Mouse (Mus musculus) embryonic facial prominence, embryonic 13.5 days (tissue): ENCODE results near the gene Bag1. TPM values are rescaled to one million over a fixed set of nuclear protein-coding genes. Genes with fewer than 3 reads are reported as not detected.

Experiments
- ATAC-seq: fragments of 200-750 bp; cut with Nextera tagmentation; 2 replicates; pipeline ENCODE4 v1.8.0; 2017; ENCODE audit warnings: low read depth; ENCODE audit not compliant: insufficient number of reproducible peaks, insufficient read depth, low FRiP score, low TSS enrichment
- H3K27ac ChIP-seq: fragments of 300-500 bp; sonication (generic); 2 replicates; pipeline ENCODE4 v1.5.1; 2015; ENCODE audit warnings: moderate library complexity, mild to moderate bottlenecking, inconsistent platforms
- H3K27me3 ChIP-seq: fragments of 300-500 bp; sonication (generic); 2 replicates; pipeline ENCODE4 v1.6.1; 2015; ENCODE audit warnings: mild to moderate bottlenecking, inconsistent platforms
- H3K36me3 ChIP-seq: fragments of 300-500 bp; sonication (generic); 2 replicates; pipeline ENCODE4 v1.6.1; 2015; ENCODE audit warnings: mild to moderate bottlenecking, inconsistent platforms
- H3K4me1 ChIP-seq: fragments of 300-500 bp; sonication (generic); 2 replicates; pipeline ENCODE4 v1.6.1; 2015; ENCODE audit warnings: inconsistent platforms
- H3K4me2 ChIP-seq: fragments of 300-500 bp; sonication (generic); 2 replicates; pipeline ENCODE4 v1.6.1; 2015; ENCODE audit warnings: moderate library complexity, mild to moderate bottlenecking, inconsistent platforms
- H3K4me3 ChIP-seq: fragments of 300-500 bp; sonication (generic); 2 replicates; pipeline ENCODE4 v1.5.1; 2015; ENCODE audit warnings: mild to moderate bottlenecking, inconsistent platforms
- H3K9ac ChIP-seq: fragments of 300-500 bp; sonication (generic); 2 replicates; pipeline ENCODE4 v1.6.1; 2015; ENCODE audit warnings: mild to moderate bottlenecking, inconsistent platforms
- H3K9me3 ChIP-seq: fragments of 300-500 bp; sonication (generic); 2 replicates; pipeline ENCODE4 v1.6.1; 2016; ENCODE audit warnings: inconsistent platforms
- whole genome bisulfite sequencing: fragments of 180-500 bp; shearing (Covaris S2); methylation state at CpG from one replicate; pipeline ENCODE4 v1.1.7; 2015; ENCODE audit warnings: mixed read lengths; 5-methylcytosine and 5-hydroxymethylcytosine counted together
- polyA plus RNA-seq: library from polyadenylated mRNA; unstranded; fragments of >200 nt; fragmentation: Nextera tagmentation; extraction: Ambion mirVana; gene quantifications from 2 replicates; pipeline ENCODE4 v1.2.1, GENCODE M21; 2015

Bag1 gene
- 233 and 253 TPM in 2 replicates for polyA plus RNA-seq

DNA sequence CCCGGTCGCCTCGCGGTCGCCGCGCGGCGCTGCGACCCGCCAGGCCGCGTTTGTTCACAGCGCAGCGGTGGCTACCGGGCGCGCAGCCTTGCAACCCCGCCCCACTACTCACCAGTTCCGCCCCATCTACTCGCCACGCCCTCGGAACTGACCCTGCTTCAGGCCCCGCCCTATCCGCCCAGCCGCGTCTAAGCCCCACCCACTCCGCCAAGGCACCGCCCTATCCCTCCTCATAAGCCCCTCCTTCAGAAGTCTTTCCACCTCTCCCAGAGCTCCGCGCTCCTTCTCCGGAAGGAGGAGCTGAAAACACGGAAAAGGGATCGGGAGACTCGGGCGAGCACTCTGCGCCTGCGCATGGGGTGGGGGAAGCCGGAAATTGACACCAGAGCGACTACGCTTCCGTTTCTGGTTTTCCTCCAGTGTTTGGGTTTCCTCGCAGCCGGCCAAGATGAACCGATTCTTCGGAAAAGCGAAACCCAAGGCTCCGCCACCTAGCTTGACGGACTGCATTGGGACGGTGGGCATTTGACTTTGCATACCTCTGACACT, at the start of gene Bag1, which contains the start of gene Chmp5:
Gene Bag1 (minus strand): TSS at position 135 of the 549 bp plus-strand sequence.
Gene Chmp5 (plus strand): TSS at position 248 of the 549 bp plus-strand sequence.
- peak within 1 kb of the TSS; percentile 83 for H3K27ac ChIP-seq
- no peaks in the 10 kb centered on the region for H3K27me3 ChIP-seq
- H3K4me1 ChIP-seq, result peaks cover 25% of the 10 kb centered on the region
- H3K36me3 ChIP-seq, result peaks cover 52% of the 10 kb centered on the region
- H3K9me3 ChIP-seq, result no peaks in the 10 kb centered on the region
- H3K4me2 ChIP-seq, result peak within 1 kb of the TSS; percentile 88
- H3K9ac ChIP-seq, result peak within 1 kb of the TSS; percentile 90
- H3K4me3 ChIP-seq, result peak within 1 kb of the TSS; percentile 90
- WGBS, result under 1% methylated on average over 50 of the region's 50 CpGs
- peak; percentile 98 for ATAC-seq

DNA sequence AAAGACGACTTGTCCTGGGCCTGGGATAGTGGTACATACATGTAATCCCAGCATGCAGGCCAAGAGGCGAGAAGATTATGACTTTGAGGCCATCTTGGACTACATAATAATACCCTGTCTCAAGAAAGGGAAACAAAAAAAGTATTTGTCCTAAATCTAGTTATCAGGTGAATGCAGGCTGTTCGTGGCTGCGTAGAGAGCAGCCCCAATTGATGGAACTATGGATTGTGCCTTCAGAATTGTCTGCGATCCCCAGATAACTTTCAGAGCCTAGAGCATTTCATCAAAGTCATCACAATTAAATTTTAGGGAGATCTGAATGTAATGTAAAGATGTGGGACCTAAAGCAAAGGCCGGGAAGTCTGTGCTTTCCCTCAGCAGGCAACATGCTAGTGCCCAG, 48.2 kb upstream of the Bag1 start:
- Histone ChIP-seq H3K27ac (no peak overlapping the region), H3K4me1 (no peaks in the 10 kb centered on the region), H3K4me2 (no peak overlapping the region), H3K36me3 (peaks cover 93% of the 10 kb centered on the region), H3K4me3 (no peak overlapping the region), H3K9me3 (no peaks in the 10 kb centered on the region), H3K27me3 (no peaks in the 10 kb centered on the region), H3K9ac (no peak overlapping the region)
- WGBS, result 97% methylated on average over 6 of the region's 6 CpGs
- no peak for ATAC-seq

DNA sequence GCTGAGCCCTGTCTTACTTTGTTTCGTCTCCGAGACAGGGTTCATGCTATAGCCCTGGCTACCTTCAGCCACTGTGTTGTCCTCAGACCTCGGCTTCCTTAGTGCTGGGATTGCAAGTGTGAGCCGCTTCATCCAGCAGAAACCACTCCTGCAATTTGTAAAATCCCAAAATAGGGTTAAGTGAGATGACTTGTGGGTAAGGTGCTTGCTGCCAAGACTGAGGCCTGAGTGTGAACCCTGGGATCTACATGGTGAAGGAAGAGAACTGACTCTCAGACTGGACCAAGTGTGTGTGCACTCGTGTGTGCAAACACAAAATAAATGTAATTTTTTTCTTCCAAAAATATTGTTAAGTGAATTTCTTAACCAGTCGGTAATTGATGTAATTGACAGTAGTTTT, 41.5 kb upstream of the Bag1 start:
- no peak for ATAC-seq
- Histone ChIP-seq H3K9me3 (no peaks in the 10 kb centered on the region), H3K4me3 (no peak overlapping the region), H3K27ac (no peak overlapping the region), H3K36me3 (peaks cover 90% of the 10 kb centered on the region), H3K4me2 (no peak overlapping the region), H3K4me1 (no peaks in the 10 kb centered on the region), H3K27me3 (no peaks in the 10 kb centered on the region), H3K9ac (no peak overlapping the region)
- 84% methylated on average over 6 of the region's 6 CpGs for WGBS

DNA sequence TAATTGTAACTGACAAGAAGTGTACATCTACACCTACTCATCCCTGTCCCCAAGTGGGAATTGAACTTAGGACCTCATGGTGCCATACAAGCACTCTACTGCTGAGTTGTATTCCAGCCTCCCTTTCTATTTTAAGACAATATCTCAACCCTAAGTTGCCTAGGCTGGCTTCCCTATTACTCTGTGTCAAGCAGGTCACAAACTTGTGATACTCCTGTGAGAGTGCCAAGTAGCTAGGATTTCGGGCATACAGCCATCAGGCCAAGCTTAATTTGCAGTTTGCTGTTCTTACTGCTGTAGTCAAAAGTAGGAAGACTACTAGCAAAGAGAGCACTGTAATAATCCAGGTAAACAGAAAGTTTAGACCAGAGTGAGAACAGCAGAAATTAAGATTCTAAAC, 35.6 kb upstream of the Bag1 start:
- Histone ChIP-seq H3K9ac (no peak overlapping the region), H3K4me2 (no peak overlapping the region), H3K9me3 (no peaks in the 10 kb centered on the region), H3K36me3 (peaks cover 93% of the 10 kb centered on the region), H3K4me3 (no peak overlapping the region), H3K27me3 (no peaks in the 10 kb centered on the region), H3K4me1 (no peaks in the 10 kb centered on the region), H3K27ac (no peak overlapping the region)
- no peak for ATAC-seq
- 89% methylated on average over 1 of the region's 1 CpGs for WGBS

DNA sequence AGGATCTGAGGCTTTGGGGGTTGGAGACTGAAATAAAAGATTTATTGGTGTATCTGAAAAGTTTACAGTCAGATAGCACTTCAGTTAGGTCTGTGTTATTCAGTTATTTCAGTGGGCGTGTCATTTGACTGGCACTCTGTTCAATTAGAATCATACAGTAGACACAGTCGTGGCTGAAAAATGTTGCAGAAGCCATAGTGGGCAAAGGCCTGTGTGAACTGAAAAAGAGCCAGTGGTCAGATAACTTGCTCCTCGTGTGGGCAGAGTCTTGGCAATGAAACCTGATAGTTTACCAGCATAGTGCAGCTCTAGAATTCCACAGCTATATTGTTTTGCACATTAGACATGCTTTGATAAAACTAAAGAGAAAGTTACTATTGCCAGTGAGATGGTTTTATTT, 34.4 kb upstream of the Bag1 start:
- H3K9ac ChIP-seq, result no peak overlapping the region
- no peak overlapping the region for H3K27ac ChIP-seq
- H3K4me1 ChIP-seq, result no peaks in the 10 kb centered on the region
- H3K27me3 ChIP-seq, result no peaks in the 10 kb centered on the region
- no peak overlapping the region for H3K4me3 ChIP-seq
- peaks cover 94% of the 10 kb centered on the region for H3K36me3 ChIP-seq
- no peak for ATAC-seq
- WGBS, result 64% methylated on average over 3 of the region's 3 CpGs
- H3K4me2 ChIP-seq, result no peak overlapping the region
- H3K9me3 ChIP-seq, result no peaks in the 10 kb centered on the region

DNA sequence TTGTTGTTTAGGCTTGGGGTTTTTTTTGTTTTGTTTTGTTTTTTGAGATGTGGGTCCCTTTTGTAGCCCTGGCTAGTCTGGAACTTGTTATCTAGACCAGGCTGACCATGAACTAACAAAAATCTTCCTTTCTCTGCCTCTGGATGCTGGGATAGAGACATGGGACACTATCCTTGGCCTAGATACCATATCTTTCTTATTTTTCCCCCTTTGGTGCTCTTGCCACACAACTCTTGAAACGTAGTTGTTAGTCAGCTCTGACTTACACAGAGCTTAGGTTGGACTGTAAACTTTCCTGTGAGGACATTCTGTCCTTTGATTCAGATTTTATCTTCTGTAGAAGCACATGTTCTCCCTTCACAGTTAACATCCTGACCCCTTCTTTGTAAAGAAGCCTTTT, 31.3 kb upstream of the Bag1 start:
- Histone ChIP-seq H3K27me3 (no peaks in the 10 kb centered on the region), H3K4me2 (no peak overlapping the region), H3K4me1 (no peaks in the 10 kb centered on the region), H3K9ac (no peak overlapping the region), H3K27ac (no peak overlapping the region), H3K9me3 (no peaks in the 10 kb centered on the region), H3K36me3 (peaks cover 84% of the 10 kb centered on the region), H3K4me3 (no peak overlapping the region)
- no peak for ATAC-seq
- WGBS, result 90% methylated on average over 1 of the region's 1 CpGs

DNA sequence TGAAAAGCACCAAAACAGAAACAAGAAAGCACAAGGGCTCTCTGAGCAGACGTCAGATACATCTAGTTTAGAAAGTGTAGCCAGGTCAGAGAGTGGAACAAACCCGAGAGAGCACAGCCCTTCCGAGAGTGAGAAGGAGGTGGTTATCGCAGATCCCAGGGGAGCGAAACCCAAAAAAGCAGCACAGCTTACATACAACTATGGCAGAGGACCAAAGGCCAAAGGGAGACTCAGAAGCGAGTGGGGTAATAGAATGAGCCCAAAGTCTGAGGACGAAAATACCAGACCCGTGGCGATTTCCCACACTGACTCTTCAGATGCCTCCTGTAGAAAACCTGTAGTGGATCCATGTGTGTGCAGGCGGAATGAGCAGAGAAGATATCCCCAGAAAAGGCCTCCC, 28.6 kb upstream of the Bag1 start:
- Histone ChIP-seq H3K36me3 (peaks cover 59% of the 10 kb centered on the region), H3K27ac (no peak overlapping the region), H3K4me2 (no peak overlapping the region), H3K9ac (no peak overlapping the region), H3K27me3 (no peaks in the 10 kb centered on the region), H3K4me1 (peaks cover 13% of the 10 kb centered on the region), H3K9me3 (no peaks in the 10 kb centered on the region), H3K4me3 (no peak overlapping the region)
- ATAC-seq, result no peak
- WGBS, result 90% methylated on average over 10 of the region's 10 CpGs

DNA sequence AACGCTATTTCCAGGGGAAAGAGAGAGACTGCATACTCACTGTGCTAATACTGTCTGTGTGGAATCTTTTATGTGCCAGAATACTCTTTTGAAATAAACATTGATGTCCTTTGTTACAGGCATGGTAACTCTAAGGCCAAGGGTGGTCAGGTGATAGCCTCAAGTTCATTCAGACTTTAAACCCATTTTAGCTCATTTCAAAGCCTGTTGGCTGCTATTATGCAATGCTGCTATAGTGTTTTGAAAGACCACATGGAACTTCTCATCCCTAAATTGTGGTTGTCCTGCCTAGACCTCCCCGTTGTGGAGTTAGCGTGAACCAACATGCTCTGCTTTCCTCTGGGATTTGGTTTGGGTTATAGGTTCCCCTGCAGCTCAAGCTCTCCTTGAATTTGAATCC, 27.6 kb upstream of the Bag1 start:
- ATAC-seq, result no peak
- H3K4me1 ChIP-seq, result peaks cover 13% of the 10 kb centered on the region
- H3K9me3 ChIP-seq, result no peaks in the 10 kb centered on the region
- no peak overlapping the region for H3K27ac ChIP-seq
- H3K4me3 ChIP-seq, result no peak overlapping the region
- no peak overlapping the region for H3K4me2 ChIP-seq
- WGBS, result 81% methylated on average over 3 of the region's 3 CpGs
- H3K9ac ChIP-seq, result no peak overlapping the region
- peaks cover 49% of the 10 kb centered on the region for H3K36me3 ChIP-seq
- H3K27me3 ChIP-seq, result no peaks in the 10 kb centered on the region

DNA sequence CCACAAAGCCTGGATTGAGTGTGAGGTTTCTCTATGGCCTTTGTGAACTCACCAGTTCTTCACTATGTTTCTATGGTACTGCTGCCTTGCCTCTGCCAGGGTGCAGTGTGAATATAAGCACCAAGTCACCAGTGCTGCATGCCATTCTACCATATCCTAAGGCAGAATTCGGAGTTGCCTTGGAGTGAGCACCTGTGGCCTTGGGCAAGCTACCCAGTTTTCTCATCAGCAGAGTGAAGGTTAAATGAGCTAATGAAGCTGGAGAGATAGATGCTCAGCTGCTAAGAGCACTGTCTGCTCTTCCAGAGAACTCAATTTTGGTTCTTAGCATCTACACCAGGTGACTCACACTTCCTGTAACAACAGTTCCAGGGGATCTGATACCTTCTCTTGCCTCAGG, 25.9 kb upstream of the Bag1 start:
- H3K27me3 ChIP-seq, result no peaks in the 10 kb centered on the region
- 89% methylated on average over 1 of the region's 1 CpGs for WGBS
- no peak overlapping the region for H3K27ac ChIP-seq
- no peak overlapping the region for H3K4me3 ChIP-seq
- peaks cover 32% of the 10 kb centered on the region for H3K36me3 ChIP-seq
- no peak overlapping the region for H3K9ac ChIP-seq
- H3K9me3 ChIP-seq, result no peaks in the 10 kb centered on the region
- ATAC-seq, result no peak
- peaks cover 21% of the 10 kb centered on the region for H3K4me1 ChIP-seq
- H3K4me2 ChIP-seq, result no peak overlapping the region

DNA sequence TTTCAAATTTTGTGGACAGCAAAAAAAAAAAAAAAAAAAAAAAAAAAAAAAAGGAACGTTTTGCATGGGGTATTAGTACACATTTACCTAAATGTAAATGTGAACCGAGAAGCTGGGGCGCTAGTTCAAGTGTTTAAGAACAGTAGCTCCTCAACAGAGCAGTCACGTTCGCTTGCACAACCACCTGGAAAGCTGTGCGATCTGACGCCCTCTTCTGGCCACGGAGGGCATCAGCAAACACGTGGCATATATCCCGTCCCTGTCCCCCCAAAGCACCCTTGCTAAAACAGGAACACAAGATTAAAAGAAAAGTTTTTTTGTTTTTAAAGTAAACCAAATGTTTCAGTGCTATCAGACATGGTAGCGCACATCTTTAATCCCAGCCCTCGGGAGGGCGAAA, 23.6 kb upstream of the Bag1 start:
- Histone ChIP-seq H3K4me2 (peak overlapping the region; percentile 71), H3K36me3 (peaks cover 23% of the 10 kb centered on the region), H3K9me3 (no peaks in the 10 kb centered on the region), H3K9ac (peak overlapping the region; percentile 90), H3K4me1 (peaks cover 21% of the 10 kb centered on the region), H3K4me3 (peak overlapping the region; percentile 98), H3K27ac (peak overlapping the region; percentile 92; the same call in 1 of the 2 replicates), H3K27me3 (no peaks in the 10 kb centered on the region)
- WGBS, result 21% methylated on average over 13 of the region's 13 CpGs
- no peak for ATAC-seq

DNA sequence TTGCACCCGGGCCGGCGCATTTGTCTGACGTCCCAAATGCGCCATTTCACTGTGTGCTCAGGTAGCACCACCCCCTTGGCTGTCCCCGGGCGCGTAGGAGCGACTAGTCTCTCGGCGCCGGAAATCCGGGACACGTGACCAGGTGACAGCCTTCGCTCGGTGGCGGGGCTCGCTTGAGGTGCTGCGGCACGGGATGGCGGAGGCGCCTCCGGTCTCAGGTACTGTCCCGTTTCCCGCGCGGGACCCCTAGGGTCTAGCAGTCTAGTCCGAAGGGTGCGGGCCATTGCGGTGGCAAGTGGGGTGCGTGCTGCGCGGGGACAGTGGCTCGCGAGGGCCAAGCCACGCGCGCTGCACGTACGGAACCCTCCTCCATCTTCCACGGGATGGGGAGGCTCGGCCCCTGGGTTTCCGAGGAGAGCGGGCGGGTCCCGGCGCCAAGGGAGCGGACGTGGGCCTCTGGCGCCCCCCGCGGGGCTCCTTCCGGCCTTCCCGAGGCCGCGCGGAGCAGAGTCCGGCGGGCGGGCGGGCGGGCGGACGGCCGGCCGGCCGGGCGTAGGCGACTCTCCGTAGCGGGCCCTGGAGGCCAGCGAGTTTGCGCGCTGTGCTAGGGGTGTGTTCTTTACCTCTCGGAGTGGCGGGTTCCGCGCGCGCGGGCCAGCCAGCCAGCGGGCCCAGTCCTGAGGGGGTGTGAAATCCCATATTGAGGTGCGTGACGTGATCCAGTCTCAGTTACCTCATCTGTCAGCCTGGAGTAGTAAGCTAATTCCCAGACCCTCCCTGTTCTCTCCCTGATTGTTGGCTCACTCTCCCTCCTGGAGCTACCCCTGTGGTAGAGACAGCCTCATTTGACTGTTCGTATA, 23.0 kb upstream of the Bag1 start, which contains the start of gene Nfx1:
Gene Nfx1 (plus strand): TSS at position 65 of the 860 bp plus-strand sequence.
- Histone ChIP-seq H3K27me3 (no peaks in the 10 kb centered on the region), H3K9me3 (no peaks in the 10 kb centered on the region), H3K36me3 (peaks cover 23% of the 10 kb centered on the region), H3K4me2 (peak within 1 kb of the TSS; percentile 71), H3K9ac (peak within 1 kb of the TSS; percentile 90), H3K27ac (peak within 1 kb of the TSS; percentile 92), H3K4me3 (peak within 1 kb of the TSS; percentile 98), H3K4me1 (peaks cover 21% of the 10 kb centered on the region)
- peak; percentile 91 for ATAC-seq
- WGBS, result under 1% methylated on average over 70 of the region's 85 CpGs

DNA sequence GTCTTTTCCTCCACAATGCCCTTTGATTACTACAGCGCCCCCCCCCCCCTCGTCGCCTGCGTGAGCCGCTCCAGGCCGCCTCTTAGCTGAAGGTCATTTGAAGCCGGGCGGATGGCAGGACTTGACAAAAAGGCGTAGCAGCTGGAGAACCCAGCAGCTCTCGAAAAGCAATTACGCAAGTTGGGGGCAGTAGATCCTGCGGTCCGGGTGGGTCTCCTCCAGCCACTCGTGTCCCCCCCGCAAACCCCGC, 22.4 kb upstream of the Bag1 start:
- peak overlapping the region; percentile 92 for H3K27ac ChIP-seq
- no peak for ATAC-seq
- H3K9me3 ChIP-seq, result no peaks in the 10 kb centered on the region
- H3K36me3 ChIP-seq, result peaks cover 24% of the 10 kb centered on the region
- under 1% methylated on average over 16 of the region's 16 CpGs for WGBS
- H3K4me2 ChIP-seq, result peak overlapping the region; percentile 71
- peak overlapping the region; percentile 98 for H3K4me3 ChIP-seq
- H3K27me3 ChIP-seq, result no peaks in the 10 kb centered on the region
- H3K9ac ChIP-seq, result peak overlapping the region; percentile 90
- peaks cover 21% of the 10 kb centered on the region for H3K4me1 ChIP-seq
